Mouse (Mus musculus) brain, embryonic 18.5 days (tissue): ENCODE data around the gene Zfp286.

Source experiments
- DNase-seq: peaks from one replicate; pipeline ENCODE4 v3.0.0-alpha.2; 2012; ENCODE audit warnings: low read depth, low spot score

Zfp286 gene

GRCm38 (mm10) chr11:62708252-62708651, 81.0 kb downstream of the Zfp286 start:
- DNase-seq = no peak

- DNase-seq = no peak
Measured at GRCm38 (mm10) chr11:62706141-62706540, 83.1 kb downstream of the Zfp286 start.
